Mouse (Mus musculus) adipose tissue, adult 10 weeks (tissue): ENCODE measurements around the gene Jtb. TPM values are rescaled to one million over a fixed set of nuclear protein-coding genes. Genes with fewer than 3 reads are reported as not detected.

Experiments
- polyA plus RNA-seq: library from polyadenylated mRNA; stranded (reverse); fragments of 350-450 nt; fragmentation: Illumina TruSeq; extraction: RNeasy Lipid Tissue Mini Kit (QIAGEN cat#74804); gene quantifications from one replicate; pipeline ENCODE4 v1.2.3, GENCODE M21; 2014; ENCODE audit warnings: low read depth, low replicate concordance

Gene Jtb
- polyA plus RNA-seq = 72.0 TPM

GRCm38 (mm10) chr3:90231507-90232333 lies at the start of gene Jtb:
TSS of gene Jtb (plus strand) at chr3:90231597.

GRCm38 (mm10) chr3:90213377-90213866 lies 18.0 kb upstream of the Jtb start, which contains the start of the genes Rps27 and Rab13:
TSS of gene Rps27 (minus strand) at chr3:90213651.
TSS of gene Rab13 (plus strand) at chr3:90213695.

GRCm38 (mm10) chr3:90242984-90243775 lies 11.8 kb downstream of the Jtb start, which contains the start of gene Creb3l4:
TSS of gene Creb3l4 (minus strand) at chr3:90243512.

DNA sequence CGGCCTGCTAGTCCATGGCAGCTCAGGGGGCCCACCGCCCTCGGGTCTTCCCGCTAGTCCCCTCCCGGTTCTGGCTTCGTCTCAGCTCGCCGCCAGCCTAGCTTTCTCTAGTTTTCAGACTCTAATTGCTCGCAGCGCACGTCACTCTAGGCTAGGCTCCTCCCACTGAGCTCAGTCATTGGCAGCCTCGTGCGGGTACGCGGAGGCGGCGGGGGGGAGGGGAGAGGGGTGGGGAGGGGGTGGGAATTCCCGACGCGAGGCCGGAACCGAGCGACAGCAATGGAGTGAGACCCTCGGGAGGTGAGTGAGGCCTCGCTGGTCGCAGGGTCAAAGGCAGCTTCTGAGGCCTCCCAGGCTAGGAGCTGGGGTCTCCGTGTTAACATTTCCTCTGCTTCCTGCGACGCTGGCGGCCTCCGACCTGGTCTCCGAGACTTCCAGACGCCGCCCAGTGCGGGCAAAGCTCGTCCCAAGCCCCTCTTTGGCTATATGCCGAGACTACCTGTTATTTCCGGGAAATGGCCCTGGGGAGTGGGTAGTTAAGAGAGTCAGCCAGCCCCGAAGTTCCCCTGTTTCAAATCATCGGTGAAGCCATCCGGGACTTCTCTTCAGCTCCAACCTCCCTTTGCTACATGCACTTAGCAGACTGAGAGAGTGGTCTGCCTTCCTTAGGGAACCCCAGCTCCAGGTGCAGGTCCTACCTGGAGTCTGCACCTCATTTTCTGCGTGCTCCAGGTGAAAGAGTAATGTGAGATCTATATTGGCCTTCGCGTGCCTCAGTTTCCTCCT lies 16.8 kb downstream of the Jtb start, which contains the start of gene Slc39a1:
TSS of gene Slc39a1 (plus strand) at position 213 of the 786 bp plus-strand sequence.

DNA sequence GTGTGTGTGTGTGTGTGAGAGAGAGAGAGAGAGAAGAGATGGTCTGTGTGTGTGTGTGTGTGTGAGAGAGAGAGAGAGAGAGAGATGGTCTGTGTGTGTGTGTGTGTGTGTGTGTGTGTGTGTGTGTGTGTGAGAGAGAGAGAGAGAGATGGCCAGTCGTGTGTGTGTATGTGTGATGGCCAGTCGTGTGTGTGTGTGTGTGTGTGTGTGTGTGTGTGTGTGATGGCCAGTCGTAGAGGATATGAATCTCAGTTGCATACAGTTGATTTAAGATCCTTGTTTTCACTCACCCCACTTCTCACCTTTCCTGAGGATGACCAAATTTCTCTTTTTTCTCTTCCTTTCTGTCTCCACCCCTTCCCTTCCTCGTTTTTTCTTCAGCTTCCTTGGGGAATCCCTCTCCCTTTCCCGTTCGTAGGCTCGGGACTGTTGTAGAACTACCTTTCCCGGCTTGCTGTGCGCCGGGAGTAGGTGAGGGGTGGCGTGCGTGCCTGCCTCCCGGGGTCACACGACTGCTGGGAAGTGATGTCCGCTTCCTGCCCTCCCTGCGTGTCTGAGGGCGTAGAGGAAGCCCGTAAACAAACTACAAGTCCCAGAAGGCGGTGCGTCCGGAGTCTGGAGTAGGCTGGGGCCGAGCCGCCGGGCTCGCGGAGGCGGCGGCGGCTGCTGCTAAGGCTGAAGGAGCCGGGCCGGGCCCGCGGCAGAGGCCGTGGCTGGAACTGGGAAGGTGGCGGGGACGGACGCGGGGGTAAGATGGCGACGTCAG lies 22.4 kb downstream of the Jtb start, which contains the start of gene Crtc2:
TSS of gene Crtc2 (plus strand) at position 511 of the 766 bp plus-strand sequence.

GRCm38 (mm10) chr3:90265034-90265931 lies 33.9 kb downstream of the Jtb start, which contains the start of gene Dennd4b:
TSS of gene Dennd4b (plus strand) at chr3:90265185.

Other genes with a start within 250 kb of the Jtb start
- gene Hax1, start 232.8 kb upstream of the Jtb start, polyA plus RNA-seq = 74.8 TPM
- 87.0 TPM for gene 4933434E20Rik, start 180.0 kb upstream of the Jtb start, polyA plus RNA-seq
- gene Ubap2l, start 179.0 kb upstream of the Jtb start, polyA plus RNA-seq = 93.6 TPM
- 218 TPM for gene Tpm3, start 158.9 kb upstream of the Jtb start, polyA plus RNA-seq
- gene Nup210l, start 127.5 kb upstream of the Jtb start, polyA plus RNA-seq = 0.76 TPM
- gene Rps27, start 17.9 kb upstream of the Jtb start, polyA plus RNA-seq = 3,735 TPM
- 21.7 TPM for gene Rab13, start 17.9 kb upstream of the Jtb start, polyA plus RNA-seq
- 4.3 TPM for gene Creb3l4, start 11.9 kb downstream of the Jtb start, polyA plus RNA-seq
- 86.1 TPM for gene Slc39a1, start 16.6 kb downstream of the Jtb start, polyA plus RNA-seq
- gene Crtc2, start 22.6 kb downstream of the Jtb start, polyA plus RNA-seq = 44.9 TPM
- 8.7 TPM for gene Dennd4b, start 33.6 kb downstream of the Jtb start, polyA plus RNA-seq
- 19.4 TPM for gene Gatad2b, start 61.6 kb downstream of the Jtb start, polyA plus RNA-seq
- gene Slc27a3, start 158.3 kb downstream of the Jtb start, polyA plus RNA-seq = 5.7 TPM
- gene Ints3, start 202.0 kb downstream of the Jtb start, polyA plus RNA-seq = 33.2 TPM
- gene Npr1, start 234.3 kb downstream of the Jtb start, polyA plus RNA-seq = 28.7 TPM
- 60.7 TPM for gene Ilf2, start 244.5 kb downstream of the Jtb start, polyA plus RNA-seq